Mouse (Mus musculus) kidney, adult 8-10 months (tissue): ENCODE data around the gene Blzf1.

Experiments
- DNase-seq, 2 experiments: peaks; one replicate each; pipeline ENCODE4 v3.0.0; 2022

Gene Blzf1

GRCm38 (mm10) chr1:164292040-164292439, 15.2 kb downstream of the Blzf1 start:
- no peak for DNase-seq

DNA sequence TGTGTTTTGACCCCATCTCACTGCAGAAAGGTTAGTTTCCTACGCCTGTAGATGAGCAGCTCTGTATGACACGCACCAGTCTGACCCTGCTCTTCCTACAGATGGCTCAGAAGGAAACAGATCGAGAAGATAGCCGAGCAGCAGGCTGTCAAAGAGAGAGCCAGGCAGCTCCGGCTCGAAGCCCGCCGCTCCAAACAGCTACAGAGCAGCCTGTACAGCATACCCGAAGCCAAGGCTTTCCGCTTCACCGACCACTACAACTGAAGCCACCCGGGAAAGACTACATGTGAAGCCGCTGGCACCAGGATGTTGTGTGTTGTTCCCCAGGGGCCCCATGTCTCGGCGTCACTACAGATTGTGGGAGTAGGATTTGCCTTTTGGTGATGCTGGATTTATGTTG, 19.9 kb downstream of the Blzf1 start:
- no peak for DNase-seq

DNA sequence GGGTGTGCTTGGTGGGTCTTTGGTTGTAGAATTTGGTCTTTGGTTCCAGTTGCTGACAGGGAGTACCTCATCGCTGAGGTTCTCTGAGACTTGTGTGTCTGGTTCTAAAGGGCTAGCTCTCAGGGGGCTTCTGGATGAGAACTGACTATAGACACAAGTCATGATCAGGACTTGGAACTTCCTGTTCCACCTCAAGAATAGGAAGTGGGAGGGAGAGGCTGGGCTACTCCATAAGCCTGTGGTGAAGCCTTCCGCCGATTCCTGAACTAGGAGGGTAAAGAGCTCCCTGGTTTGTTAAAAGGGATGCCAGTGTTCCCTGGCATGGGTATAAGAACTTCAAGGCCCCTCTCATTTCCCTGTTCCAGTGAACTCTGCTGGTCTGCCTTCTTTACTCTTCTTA, 23.3 kb downstream of the Blzf1 start:
- DNase-seq, result no peak

GRCm38 (mm10) chr1:164279332-164279731, 28.0 kb downstream of the Blzf1 start:
- DNase-seq, result no peak

DNA sequence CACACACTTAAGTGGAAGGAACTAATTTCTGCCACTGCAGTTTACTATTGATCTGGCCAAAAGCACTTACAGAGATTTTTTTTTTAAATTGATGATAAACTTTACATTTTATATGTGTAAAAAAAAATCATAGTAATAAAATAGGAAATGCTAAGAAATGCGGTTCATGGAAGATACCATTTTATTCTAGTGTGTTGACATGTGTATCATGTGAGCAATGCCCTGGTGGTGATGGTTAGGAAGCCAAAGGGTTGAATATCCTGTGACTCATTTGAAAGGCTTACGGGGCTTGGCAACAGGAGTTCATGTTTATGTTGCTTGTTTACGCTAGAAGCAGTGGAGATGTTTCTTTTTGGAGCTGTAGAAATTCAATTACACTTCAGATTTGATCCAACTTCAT, 30.7 kb downstream of the Blzf1 start:
- no peak for DNase-seq

- DNase-seq, result peak; percentile 95
Observed at GRCm38 (mm10) chr1:164275455-164275954, 31.8 kb downstream of the Blzf1 start, which contains the start of gene Ccdc181. Ccdc181 (plus strand) TSS chr1:164275585.

DNA sequence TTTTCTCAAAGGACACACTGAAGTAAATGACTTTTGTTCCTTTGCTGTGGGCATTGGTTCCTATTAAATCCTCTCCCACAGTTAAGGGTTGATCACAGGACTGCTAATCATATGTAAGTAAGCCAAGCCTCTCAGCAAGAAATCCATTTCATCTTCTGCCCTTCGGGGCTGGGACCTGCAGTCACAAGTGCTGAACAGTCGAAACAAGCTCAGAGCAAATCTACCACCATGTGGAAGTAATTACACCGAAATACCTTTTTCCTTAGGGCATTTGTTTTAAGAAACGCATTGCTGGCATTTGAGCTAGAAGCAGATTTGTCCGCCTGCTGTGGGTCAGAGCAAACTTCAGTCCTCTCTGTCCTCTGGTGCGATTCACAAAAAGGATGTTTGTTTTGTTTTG, 33.6 kb downstream of the Blzf1 start:
- DNase-seq, result no peak

GRCm38 (mm10) chr1:164270941-164271340, 36.3 kb downstream of the Blzf1 start:
- no peak for DNase-seq

DNA sequence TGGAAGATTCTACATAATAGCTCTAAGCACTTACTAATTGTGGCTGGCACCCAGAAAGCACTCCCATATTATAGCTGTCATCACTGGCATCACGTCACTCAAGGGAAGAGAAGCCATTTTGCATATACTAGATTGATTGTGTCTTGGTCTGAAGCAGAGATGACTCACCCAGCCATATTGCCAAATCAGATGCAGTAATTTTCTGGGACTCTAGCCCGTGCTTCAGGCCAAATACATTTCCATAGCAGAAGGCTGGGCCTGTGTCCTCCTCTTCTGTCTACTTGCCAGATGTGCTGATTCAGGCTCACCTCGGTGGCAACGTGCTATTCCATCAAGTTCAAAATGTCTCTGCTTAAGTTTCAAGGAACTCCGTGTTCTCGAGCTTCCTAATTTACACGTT, 45.7 kb downstream of the Blzf1 start:
- no peak for DNase-seq

GRCm38 (mm10) chr1:164260171-164261028, 46.9 kb downstream of the Blzf1 start:
- no peak for DNase-seq

DNA sequence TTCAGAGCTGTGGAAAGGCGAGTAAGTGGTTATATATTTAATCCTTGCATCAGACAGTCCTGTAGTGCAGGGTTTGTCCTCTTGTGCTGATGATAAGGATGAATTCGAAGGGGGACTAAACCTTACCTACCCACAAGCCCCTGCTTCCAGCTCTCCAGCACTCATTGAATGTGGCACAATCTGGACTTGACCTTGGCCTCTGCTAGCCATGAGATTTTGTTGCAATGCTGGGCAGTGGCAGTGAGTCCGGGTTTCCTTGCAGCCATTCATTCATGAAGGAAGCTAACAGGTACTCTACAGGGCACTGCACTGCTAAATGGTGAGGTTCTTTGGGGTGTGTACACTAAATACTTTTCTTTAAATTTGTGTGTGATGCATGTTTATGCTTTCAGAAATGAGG, 52.5 kb downstream of the Blzf1 start:
- DNase-seq, result no peak

- no peak for DNase-seq
Observed at GRCm38 (mm10) chr1:164252551-164252950, 54.7 kb downstream of the Blzf1 start.

GRCm38 (mm10) chr1:164251438-164251837, 55.9 kb downstream of the Blzf1 start:
- DNase-seq, result no peak

DNA sequence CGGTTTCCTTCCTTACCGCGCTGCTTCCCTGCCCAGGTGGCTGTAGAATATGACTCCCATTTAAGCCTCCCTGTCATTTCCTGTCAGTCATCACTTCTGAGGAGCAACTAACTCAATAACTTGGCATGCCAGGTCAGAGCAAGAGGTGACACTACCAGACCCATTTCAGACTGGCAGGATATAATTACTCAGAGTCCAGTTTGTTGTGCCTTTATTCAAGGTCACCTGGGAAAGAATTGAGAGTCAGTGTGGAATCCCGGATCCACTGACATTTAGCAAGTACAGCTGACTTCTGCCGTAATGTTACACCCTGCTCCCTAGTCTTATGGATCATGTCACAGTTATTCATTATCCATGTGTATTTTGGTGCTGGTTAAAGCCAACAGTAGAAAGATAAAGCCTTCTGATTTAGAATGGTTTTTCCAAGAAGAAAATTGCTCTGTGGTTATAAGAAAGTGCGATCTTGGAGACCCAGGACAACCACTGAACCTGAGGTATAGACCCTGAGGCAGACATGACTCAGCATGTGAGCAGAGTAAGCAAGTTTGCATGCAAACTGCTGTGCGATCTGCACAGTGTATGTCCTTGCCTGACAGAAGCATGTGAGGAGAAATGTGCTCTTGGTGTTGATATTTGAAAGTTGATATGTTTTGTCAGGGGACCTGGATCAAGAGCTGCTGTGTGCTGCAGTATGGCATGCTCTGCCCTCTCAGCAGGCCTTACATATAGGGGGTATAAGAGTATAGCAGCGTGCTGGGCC, 56.7 kb downstream of the Blzf1 start:
- peak in 1 of 2 experiments; percentile 2 for DNase-seq

- no peak for DNase-seq
Observed at GRCm38 (mm10) chr1:164249332-164249711, 58.0 kb downstream of the Blzf1 start.

- peak; percentile 97 for DNase-seq
Observed at GRCm38 (mm10) chr1:164248465-164249331, 58.6 kb downstream of the Blzf1 start, which contains the start of gene Slc19a2. Slc19a2 (plus strand) TSS chr1:164249046.

DNA sequence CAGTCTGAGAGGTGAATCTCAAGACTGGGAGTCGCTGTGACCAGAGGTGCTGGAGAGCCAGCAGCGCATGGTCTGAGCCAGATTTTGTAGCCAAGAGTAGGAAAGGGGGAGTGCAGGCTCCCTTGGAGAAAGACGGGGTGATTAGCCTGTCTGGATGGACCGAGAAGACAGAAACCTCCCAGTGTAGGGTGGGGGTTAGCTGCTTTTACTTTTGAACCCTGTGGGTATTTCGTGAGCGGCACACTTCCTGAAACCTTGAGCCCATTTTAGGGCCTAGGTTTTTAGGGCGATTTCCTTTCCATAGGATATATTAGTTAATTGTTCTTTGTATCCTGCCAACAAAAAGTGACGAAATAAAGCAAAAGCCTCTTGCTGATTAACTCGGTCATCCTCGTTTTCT, 59.3 kb downstream of the Blzf1 start:
- peak in 1 of 2 experiments; percentile 14 for DNase-seq

GRCm38 (mm10) chr1:164247442-164247841, 59.8 kb downstream of the Blzf1 start:
- DNase-seq, result no peak

DNA sequence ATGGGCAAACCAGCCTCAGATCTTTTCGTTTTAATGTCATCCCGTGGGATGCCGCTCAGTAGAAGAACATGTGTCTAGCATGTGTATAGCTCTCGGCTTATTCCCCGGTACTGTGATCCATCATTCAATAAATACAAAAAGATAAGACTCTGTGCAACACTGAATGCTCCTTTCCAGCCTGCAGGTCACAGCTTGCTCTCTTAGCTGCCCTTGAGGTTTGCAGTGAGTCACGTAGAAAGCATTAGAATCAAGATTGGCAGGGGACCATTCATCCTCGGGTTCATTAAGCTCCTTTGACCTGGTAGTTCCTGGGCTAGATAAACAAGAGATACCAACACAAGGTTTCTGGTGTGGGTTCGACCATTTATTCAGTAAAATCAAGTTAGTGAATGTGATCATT, 64.5 kb downstream of the Blzf1 start:
- no peak for DNase-seq

DNA sequence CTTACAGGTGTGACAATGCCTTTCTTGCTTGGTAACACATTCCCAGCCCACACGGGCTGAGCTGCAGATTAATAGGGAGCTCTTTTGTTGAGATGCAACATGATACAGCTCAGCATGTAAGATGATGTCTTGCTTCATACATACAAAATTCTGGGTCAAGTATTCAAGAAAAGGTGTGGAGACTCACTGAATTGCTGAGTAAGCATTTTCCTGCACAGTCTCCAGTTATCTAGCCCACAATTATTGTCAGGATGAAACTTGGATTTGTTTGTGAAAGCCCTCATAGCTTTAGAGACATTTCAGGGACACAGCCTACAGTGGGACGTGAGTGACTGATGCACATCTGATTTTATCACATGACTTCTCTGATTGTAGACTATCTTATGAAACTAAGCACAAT, 65.8 kb downstream of the Blzf1 start:
- no peak for DNase-seq
